Mouse (Mus musculus) intestine, embryonic 14.5 days (tissue): ENCODE results near the gene Pld3. TPM values are rescaled to one million over a fixed set of nuclear protein-coding genes. Genes with fewer than 3 reads are reported as not detected.

Experiments
- ATAC-seq: fragments of 200-750 bp; cut with Nextera tagmentation; replicated peaks from 2 replicates; pipeline ENCODE4 v1.8.0; 2017; ENCODE audit warnings: low read depth, moderate number of reproducible peaks, moderate TSS enrichment, moderate library complexity; ENCODE audit not compliant: low FRiP score, low TSS enrichment
- DNase-seq: peaks from one replicate; pipeline ENCODE4 v3.0.0-alpha.2; 2018; ENCODE audit warnings: low spot score
- H3K27ac ChIP-seq: fragments of 300-500 bp; sonication (generic); 2 replicates; pipeline ENCODE4 v1.5.1; 2014; ENCODE audit warnings: low read depth, mild to moderate bottlenecking, control low read depth
- H3K27me3 ChIP-seq: fragments of 300-500 bp; sonication (generic); replicated peaks from 2 replicates; pipeline ENCODE4 v1.6.1; 2014; ENCODE audit warnings: low read length, control low read depth; ENCODE audit not compliant: control insufficient read depth, insufficient read depth
- H3K36me3 ChIP-seq: fragments of 300-500 bp; sonication (generic); 2 replicates; pipeline ENCODE4 v1.6.1; 2014; ENCODE audit warnings: low read length, control low read depth; ENCODE audit not compliant: control insufficient read depth, insufficient read depth
- H3K4me1 ChIP-seq: fragments of 300-500 bp; sonication (generic); replicated peaks from 2 replicates; pipeline ENCODE4 v1.6.1; 2014; ENCODE audit warnings: low read length, control low read depth, mixed read lengths; ENCODE audit not compliant: control insufficient read depth, insufficient read depth
- H3K4me2 ChIP-seq: fragments of 300-500 bp; sonication (generic); 2 replicates; pipeline ENCODE4 v1.6.1; 2014; ENCODE audit warnings: low read length
- H3K4me3 ChIP-seq: fragments of 300-500 bp; sonication (generic); 2 replicates; pipeline ENCODE4 v1.5.1; 2014; ENCODE audit warnings: low read depth, low read length, control low read depth, mixed read lengths
- H3K9ac ChIP-seq: fragments of 300-500 bp; sonication (generic); 2 replicates; pipeline ENCODE4 v1.6.1; 2014; ENCODE audit warnings: mild to moderate bottlenecking, low read length
- H3K9me3 ChIP-seq: fragments of 300-500 bp; sonication (generic); 2 replicates; pipeline ENCODE4 v1.6.1; 2016; ENCODE audit warnings: low read length, control low read depth; ENCODE audit not compliant: control insufficient read depth
- WGBS: fragments of 180-500 bp; shearing (Covaris S2); extraction: QIAGEN DNeasy Blood & Tissue Kit; methylation state at CpG from one replicate; pipeline ENCODE4 v1.1.7; 2014; 5-methylcytosine and 5-hydroxymethylcytosine counted together
- polyA plus RNA-seq: library from polyadenylated mRNA; unstranded; fragments of >200 nt; fragmentation: Nextera tagmentation; extraction: Ambion mirVana; gene quantifications from 2 replicates; pipeline ENCODE4 v1.2.1, GENCODE M21; 2014

Pld3 gene
- polyA plus RNA-seq, 1 experiment from 2014 or later: 58.5 TPM

- Histone ChIP-seq H3K27me3 (no peaks in the 10 kb centered on the region), H3K9me3 (no peaks in the 10 kb centered on the region), H3K9ac (no peak overlapping the region), H3K27ac (peak overlapping the region; percentile 94; the same call in 1 of the 2 replicates), H3K4me3 (no peak overlapping the region), H3K4me2 (no peak overlapping the region), H3K36me3 (peaks cover 9% of the 10 kb centered on the region), H3K4me1 (peaks cover 15% of the 10 kb centered on the region)
- DNase-seq (no peak), ATAC-seq (no peak)
- whole genome bisulfite sequencing: 69% methylated on average over 7 of the region's 7 CpGs
These were observed 61.2 kb downstream of the Pld3 start for GRCm38 (mm10) chr7:27491856-27492255.

- H3K9ac ChIP-seq: peak overlapping the region; percentile 51
- no peaks in the 10 kb centered on the region for H3K27me3 ChIP-seq
- H3K36me3 ChIP-seq: peaks cover 9% of the 10 kb centered on the region
- no peaks in the 10 kb centered on the region for H3K9me3 ChIP-seq
- ATAC-seq: peak; percentile 81
- WGBS: under 1% methylated on average over 33 of the region's 33 CpGs
- peak overlapping the region; percentile 94 for H3K27ac ChIP-seq
- DNase-seq: peak; percentile 94
- H3K4me2 ChIP-seq: peak overlapping the region; percentile 55
- peak overlapping the region; percentile 31 for H3K4me3 ChIP-seq
- peaks cover 19% of the 10 kb centered on the region for H3K4me1 ChIP-seq
These were observed 62.3 kb downstream of the Pld3 start for GRCm38 (mm10) chr7:27490543-27491329.

- ATAC-seq (no peak), DNase-seq (no peak)
- Histone ChIP-seq H3K36me3 (peaks cover 9% of the 10 kb centered on the region), H3K9me3 (no peaks in the 10 kb centered on the region), H3K4me2 (peak overlapping the region; percentile 55), H3K9ac (peak overlapping the region; percentile 51), H3K27ac (peak overlapping the region; percentile 94), H3K4me3 (peak overlapping the region; percentile 31), H3K4me1 (peaks cover 19% of the 10 kb centered on the region), H3K27me3 (no peaks in the 10 kb centered on the region)
- 28% methylated on average over 4 of the region's 4 CpGs for WGBS
These were observed 62.8 kb downstream of the Pld3 start for GRCm38 (mm10) chr7:27490227-27490542.

GRCm38 (mm10) chr7:27489270-27489869 is 63.6 kb downstream of the Pld3 start:
- no peaks in the 10 kb centered on the region for H3K27me3 ChIP-seq
- no peak overlapping the region for H3K4me2 ChIP-seq
- no peak overlapping the region for H3K4me3 ChIP-seq
- peaks cover 9% of the 10 kb centered on the region for H3K36me3 ChIP-seq
- WGBS: 92% methylated on average over 25 of the region's 25 CpGs
- H3K27ac ChIP-seq: peak overlapping the region; percentile 94; the same call in 1 of the 2 replicates
- peaks cover 19% of the 10 kb centered on the region for H3K4me1 ChIP-seq
- H3K9me3 ChIP-seq: no peaks in the 10 kb centered on the region
- no peak overlapping the region for H3K9ac ChIP-seq
- no peak for ATAC-seq
- no peak for DNase-seq

- DNase-seq: no peak
- Histone ChIP-seq H3K4me3 (peak overlapping the region; percentile 65), H3K9me3 (no peaks in the 10 kb centered on the region), H3K27me3 (no peaks in the 10 kb centered on the region), H3K9ac (peak overlapping the region; percentile 85), H3K4me1 (peaks cover 19% of the 10 kb centered on the region), H3K4me2 (peak overlapping the region; percentile 88), H3K27ac (peak overlapping the region; percentile 93), H3K36me3 (peaks cover 9% of the 10 kb centered on the region)
- WGBS: 1% methylated on average over 13 of the region's 13 CpGs
- ATAC-seq: no peak
These were observed 65.2 kb downstream of the Pld3 start for GRCm38 (mm10) chr7:27487740-27488268.

- under 1% methylated on average over 67 of the region's 80 CpGs for WGBS
- Histone ChIP-seq H3K36me3 (peaks cover 9% of the 10 kb centered on the region), H3K4me2 (peak within 1 kb of the TSS; percentile 88), H3K9ac (peak within 1 kb of the TSS; percentile 85), H3K4me3 (peak within 1 kb of the TSS; percentile 65), H3K27ac (peak within 1 kb of the TSS; percentile 93), H3K9me3 (no peaks in the 10 kb centered on the region), H3K27me3 (no peaks in the 10 kb centered on the region), H3K4me1 (peaks cover 19% of the 10 kb centered on the region)
- ATAC-seq (peak; percentile 94), DNase-seq (peak; percentile 98)
These were observed 66.0 kb downstream of the Pld3 start, which contains the start of gene Sertad1 for GRCm38 (mm10) chr7:27486770-27487697. Sertad1 (plus strand) TSS chr7:27486910.

GRCm38 (mm10) chr7:27486102-27486769 is 66.8 kb downstream of the Pld3 start:
- no peaks in the 10 kb centered on the region for H3K27me3 ChIP-seq
- peak overlapping the region; percentile 65 for H3K4me3 ChIP-seq
- ATAC-seq (peak; percentile 1; the same call in 1 of the 2 replicates), DNase-seq (no peak)
- H3K4me2 ChIP-seq: peak overlapping the region; percentile 88
- peak overlapping the region; percentile 93; the same call in 1 of the 2 replicates for H3K27ac ChIP-seq
- H3K36me3 ChIP-seq: peaks cover 9% of the 10 kb centered on the region
- no peaks in the 10 kb centered on the region for H3K9me3 ChIP-seq
- WGBS: 2% methylated on average over 13 of the region's 13 CpGs
- peak overlapping the region; percentile 45 for H3K9ac ChIP-seq
- H3K4me1 ChIP-seq: peaks cover 21% of the 10 kb centered on the region

- no peak overlapping the region for H3K4me3 ChIP-seq
- ATAC-seq (no peak), DNase-seq (no peak)
- no peaks in the 10 kb centered on the region for H3K36me3 ChIP-seq
- no peak overlapping the region for H3K4me2 ChIP-seq
- H3K9ac ChIP-seq: no peak overlapping the region
- H3K27ac ChIP-seq: no peak overlapping the region
- WGBS: 89% methylated on average over 4 of the region's 4 CpGs
- H3K9me3 ChIP-seq: no peaks in the 10 kb centered on the region
- H3K27me3 ChIP-seq: no peaks in the 10 kb centered on the region
- H3K4me1 ChIP-seq: peaks cover 17% of the 10 kb centered on the region
These were observed 69.2 kb downstream of the Pld3 start for GRCm38 (mm10) chr7:27483860-27484259.
